Comparison of ENCODE assay signal across 7 mouse cellular contexts in genomic region chr10:127288800-127289572, GRCm38 (mm10). TPM values are rescaled to one million over a fixed set of nuclear protein-coding genes. Genes with fewer than 3 reads are reported as not detected.
DNase-seq lines count a peak whose midpoint lies in the region; ATAC-seq lines count a peak whose summit lies in the region.

TSS of gene Mbd6 (minus strand) at chr10:127289018.

- H3K4me2 ChIP-seq in intestine, embryonic 16.5 days (ENCODE audit: low read depth, low read length), result peak within 1 kb of the TSS; percentile 71
- H3K4me2 ChIP-seq in midbrain, embryonic 13.5 days (replicated peaks), result peak within 1 kb of the TSS; percentile 86

- H3K9ac ChIP-seq in intestine, embryonic 16.5 days (ENCODE audit: low read depth, low read length), result peak within 1 kb of the TSS; percentile 85
- peak within 1 kb of the TSS; percentile 82 for H3K9ac ChIP-seq in midbrain, embryonic 13.5 days (replicated peaks)

- H3K27me3 ChIP-seq in intestine, embryonic 16.5 days (replicated peaks; ENCODE audit: control insufficient read depth, insufficient read depth, low read length), result no peaks in the 10 kb centered on the region
- no peaks in the 10 kb centered on the region for H3K27me3 ChIP-seq in limb, embryonic 10.5 days (ENCODE audit: low read depth, poor library complexity, severe bottlenecking)
- no peaks in the 10 kb centered on the region for H3K27me3 ChIP-seq in midbrain, embryonic 13.5 days

- peak; percentile 90 for DNase-seq in adrenal gland, adult 8-10 months
- peak; percentile 74 for DNase-seq in embryo, embryonic 11.5 days (ENCODE audit: low read depth, low spot score)
- peak; percentile 84 to 90 for DNase-seq in gastrocnemius, postnatal 4 days (ENCODE audit: low spot score in 2 of 2)
- DNase-seq in limb, embryonic 10.5 days (ENCODE audit: low spot score), result peak; percentile 93
- peak; percentile 85 for DNase-seq in spleen, adult 12 weeks (ENCODE audit: low spot score)

- H3K36me3 ChIP-seq in intestine, embryonic 16.5 days (ENCODE audit: control insufficient read depth, insufficient read depth, low read length), result peaks cover 19% of the 10 kb centered on the region
- H3K36me3 ChIP-seq in limb, embryonic 10.5 days, result peaks cover 55% of the 10 kb centered on the region
- peaks cover 43% of the 10 kb centered on the region for H3K36me3 ChIP-seq in midbrain, embryonic 13.5 days

- WGBS in intestine, embryonic 16.5 days, result 0% methylated on average over 46 of the region's 65 CpGs
- under 1% methylated on average over 49 of the region's 65 CpGs for WGBS in limb, embryonic 10.5 days
- under 1% methylated on average over 37 of the region's 65 CpGs for WGBS in midbrain, embryonic 13.5 days

- peak within 1 kb of the TSS; percentile 99 for H3K27ac ChIP-seq in intestine, embryonic 16.5 days (ENCODE audit: low read length)
- peak within 1 kb of the TSS; percentile 95 for H3K27ac ChIP-seq in limb, embryonic 10.5 days
- peak within 1 kb of the TSS; percentile 97 for H3K27ac ChIP-seq in midbrain, embryonic 13.5 days

- peaks cover 49% of the 10 kb centered on the region for H3K4me1 ChIP-seq in intestine, embryonic 16.5 days (ENCODE audit: control insufficient read depth, insufficient read depth, low read length)
- peaks cover 71% of the 10 kb centered on the region for H3K4me1 ChIP-seq in limb, embryonic 10.5 days
- peaks cover 73% of the 10 kb centered on the region for H3K4me1 ChIP-seq in midbrain, embryonic 13.5 days (replicated peaks)

- peak within 1 kb of the TSS; percentile 75 for H3K4me3 ChIP-seq in intestine, embryonic 16.5 days (ENCODE audit: low read length)
- H3K4me3 ChIP-seq in limb, embryonic 10.5 days, result peak within 1 kb of the TSS; percentile 75
- peak within 1 kb of the TSS; percentile 71 for H3K4me3 ChIP-seq in midbrain, embryonic 13.5 days (replicated peaks)

- ATAC-seq in intestine, embryonic 16.5 days, result peak; percentile 47
- ATAC-seq in midbrain, embryonic 13.5 days, result peak; percentile 7

- H3K9me3 ChIP-seq in intestine, embryonic 16.5 days (ENCODE audit: control insufficient read depth, low read length), result no peaks in the 10 kb centered on the region
- H3K9me3 ChIP-seq in limb, embryonic 10.5 days (replicated peaks), result no peaks in the 10 kb centered on the region
- H3K9me3 ChIP-seq in midbrain, embryonic 13.5 days, result no peaks in the 10 kb centered on the region

RNA-seq across cellular contexts. Expression of gene Mbd6, which starts in this region (rescaled TPM):
- total RNA-seq in adrenal gland, adult 8-10 months (2022), result 10 to 100 TPM; 43.1 to 84.1 (median 62.3) TPM
- 10 to 100 TPM; 34.2 to 41.9 TPM for total RNA-seq in gastrocnemius, postnatal 4 days (2021)
- 9.9 and 11.1 TPM in 2 replicates for polyA plus RNA-seq in intestine, embryonic 16.5 days (2015; fragmentation: Nextera tagmentation; extraction: Ambion mirVana)
- polyA plus RNA-seq in limb, embryonic 10.5 days (2016; fragmentation: Nextera tagmentation; extraction: Ambion mirVana), result 16.7 and 18.8 TPM in 2 replicates
- polyA plus RNA-seq in midbrain, embryonic 13.5 days (2015; fragmentation: Nextera tagmentation; extraction: Ambion mirVana), result 16.0 and 16.5 TPM in 2 replicates

Comparison
In these comparisons a context has a peak if more than half of its experiments do, and no peak if none do; other contexts are left out.
1. Peak in every context shown above with its lines: DNase-seq, ATAC-seq, H3K4me3 ChIP-seq and H3K27ac ChIP-seq.